Mouse (Mus musculus): ENCODE measurements around the gene Afg1l. TPM values are rescaled to one million over a fixed set of nuclear protein-coding genes. Genes with fewer than 3 reads are reported as not detected.

Gene Afg1l
- total RNA-seq, 4 experiments from 2014 or later = 7.2 to 9.5 (median 8.0) TPM

GRCm38 (mm10) chr10:42270277-42271083 is 207.9 kb downstream of the Afg1l start:
- DNase-seq (ENCODE audit: low spot score in 2 of 2) = no peak

- DNase-seq (ENCODE audit: low spot score in 2 of 2) = no peak
Observed at GRCm38 (mm10) chr10:42269281-42270025, 208.9 kb downstream of the Afg1l start.

GRCm38 (mm10) chr10:42267811-42268545 is 210.4 kb downstream of the Afg1l start:
- DNase-seq (ENCODE audit: low spot score in 2 of 2) = no peak

- DNase-seq (ENCODE audit: low spot score in 2 of 2) = no peak
Observed at GRCm38 (mm10) chr10:42265021-42265689, 213.2 kb downstream of the Afg1l start.

GRCm38 (mm10) chr10:42264195-42264594 is 214.2 kb downstream of the Afg1l start:
- no peak for DNase-seq (ENCODE audit: low spot score in 2 of 2)

GRCm38 (mm10) chr10:42263701-42264100 is 214.7 kb downstream of the Afg1l start:
- no peak for DNase-seq (ENCODE audit: low spot score in 2 of 2)

Other genes with a start within 250 kb of the Afg1l start
- 10 to 100 TPM; 21.6 to 35.2 (median 25.8) TPM for gene Foxo3, start 201.8 kb downstream of the Afg1l start, total RNA-seq (2022)
- gene Snx3, start 23.5 kb upstream of the Afg1l start, total RNA-seq (2022) = 100 to 1,000 TPM; 150 to 170 (median 157) TPM
- gene Nr2e1, start 105.1 kb upstream of the Afg1l start, total RNA-seq (2022) = not detected
- 10 to 100 TPM; 18.6 to 21.5 (median 20.9) TPM for gene Ostm1, start 105.3 kb upstream of the Afg1l start, total RNA-seq (2022)